Mouse (Mus musculus): ENCODE data around the gene Reep3.

The Reep3 gene

GRCm38 (mm10) chr10:67049621-67050020 lies 47.1 kb downstream of the Reep3 start:
- DNase-seq = no peak

DNA sequence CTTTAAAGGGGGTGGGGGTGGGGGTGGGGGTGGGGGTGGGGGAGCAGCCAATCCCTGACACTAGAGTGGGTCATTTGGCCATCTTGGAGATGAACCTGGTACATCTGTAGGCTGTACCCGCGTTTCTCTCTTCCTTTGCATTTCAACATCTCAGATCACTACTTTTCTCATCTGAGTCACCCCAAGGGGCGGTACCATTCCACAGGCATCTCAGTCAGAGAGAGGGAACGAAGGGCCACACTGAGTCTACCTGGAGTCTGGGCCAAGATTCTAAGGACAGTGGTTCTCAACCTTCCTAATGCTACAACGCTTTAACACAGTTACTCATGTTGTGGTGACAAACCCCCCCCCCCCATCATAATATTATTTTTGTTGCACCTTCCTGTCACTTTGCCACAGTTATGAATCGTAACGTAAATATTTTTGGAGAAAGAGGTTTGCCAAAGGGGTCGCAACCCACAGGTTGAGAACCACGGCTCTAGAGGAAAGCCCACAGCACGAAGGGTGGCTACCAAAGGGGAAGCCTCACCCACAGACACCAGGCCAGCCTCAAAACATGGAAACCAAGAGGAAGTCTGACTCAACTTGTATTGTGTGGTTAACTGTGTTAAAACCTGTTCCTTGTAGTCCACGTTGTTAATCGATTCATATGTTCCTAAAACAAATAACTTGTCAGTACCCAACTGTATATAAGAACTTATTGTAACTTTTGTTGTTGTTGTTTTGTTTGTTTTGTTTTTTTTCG lies 47.7 kb downstream of the Reep3 start:
- DNase-seq = no peak

DNA sequence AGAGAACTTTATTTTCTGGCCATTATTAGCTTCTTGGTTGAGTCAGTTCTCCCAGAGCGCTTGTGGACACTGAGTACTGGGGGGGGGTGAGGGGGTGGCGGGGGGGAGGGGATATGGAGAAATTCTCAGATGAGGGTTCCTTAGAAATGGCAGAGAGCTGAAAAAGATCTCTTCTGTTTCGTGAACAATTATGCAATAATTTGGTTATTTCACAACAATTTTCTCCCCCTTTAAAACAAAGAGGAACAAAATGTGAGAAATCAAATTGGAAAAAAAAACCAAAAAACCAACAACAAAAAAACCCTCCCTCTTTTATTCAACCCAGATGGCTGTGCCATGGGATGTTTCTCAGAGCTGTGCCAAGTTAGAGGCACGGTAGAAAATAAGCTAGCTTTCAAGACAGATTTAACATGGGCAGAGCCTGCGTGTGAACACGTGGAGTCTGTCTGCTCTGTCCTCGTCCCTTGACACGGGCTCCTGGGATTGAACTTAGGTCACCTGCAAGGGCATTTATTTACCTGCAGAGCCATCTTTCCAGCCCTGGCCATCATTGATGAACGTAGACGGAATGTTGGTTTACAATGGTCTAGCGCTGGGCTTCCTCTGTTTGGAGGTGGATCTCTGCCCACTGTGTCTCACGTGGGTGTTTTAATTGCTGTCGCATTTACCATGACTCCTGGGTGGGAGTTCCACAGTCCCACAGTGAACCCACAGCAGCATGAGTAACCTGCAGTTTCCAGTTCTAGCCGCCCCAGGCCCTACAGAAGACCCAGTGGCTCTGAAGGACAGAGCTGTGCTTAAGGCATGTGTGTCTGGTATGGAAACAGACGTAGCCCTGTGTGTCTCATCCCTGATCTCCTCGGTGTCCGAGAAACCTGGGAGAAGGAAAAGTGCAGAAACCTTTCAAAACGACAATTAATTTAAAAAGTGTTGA lies 48.8 kb downstream of the Reep3 start:
- no peak for DNase-seq

- no peak for DNase-seq
Measured at GRCm38 (mm10) chr10:67045192-67045899, 51.4 kb downstream of the Reep3 start.

DNA sequence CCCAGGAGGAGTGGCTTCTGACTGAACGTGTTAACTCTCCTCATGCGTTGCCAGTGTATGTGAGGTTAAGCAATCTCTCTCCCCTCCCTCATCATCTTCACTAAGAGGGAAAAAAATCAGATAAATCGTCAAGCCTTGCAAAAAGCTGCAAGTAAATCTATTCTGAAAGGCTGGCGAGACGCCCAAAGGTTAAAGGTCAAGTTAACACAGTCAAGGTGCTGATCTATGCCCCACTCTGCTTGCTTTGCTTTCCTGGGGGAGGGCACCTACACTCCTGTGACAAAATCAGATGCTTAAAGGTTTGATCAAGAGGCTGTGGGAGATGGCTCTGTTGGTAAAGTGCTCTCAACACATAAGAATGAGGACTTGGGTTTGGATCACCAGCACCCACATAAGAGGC lies 52.4 kb downstream of the Reep3 start:
- no peak for DNase-seq

DNA sequence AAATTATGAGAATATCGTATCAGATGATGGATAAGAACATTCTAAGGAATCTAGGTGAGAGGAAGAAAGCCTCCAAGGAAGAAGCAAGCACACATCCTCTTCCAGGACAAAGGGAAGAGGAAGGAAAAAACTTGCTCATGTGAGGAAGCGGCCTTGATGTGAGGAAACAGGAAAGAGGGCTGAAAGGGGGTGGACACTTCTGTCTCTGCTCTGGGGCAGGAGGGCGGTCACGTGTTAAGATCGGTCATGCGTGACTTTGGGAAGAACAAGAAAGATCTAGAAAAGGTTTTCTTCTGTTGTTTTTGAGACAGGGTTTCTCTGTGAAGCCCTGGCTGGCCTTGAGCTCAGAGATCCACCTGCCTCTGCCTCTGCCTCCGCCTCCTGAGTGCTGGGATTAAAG lies 53.5 kb downstream of the Reep3 start:
- DNase-seq = no peak

DNA sequence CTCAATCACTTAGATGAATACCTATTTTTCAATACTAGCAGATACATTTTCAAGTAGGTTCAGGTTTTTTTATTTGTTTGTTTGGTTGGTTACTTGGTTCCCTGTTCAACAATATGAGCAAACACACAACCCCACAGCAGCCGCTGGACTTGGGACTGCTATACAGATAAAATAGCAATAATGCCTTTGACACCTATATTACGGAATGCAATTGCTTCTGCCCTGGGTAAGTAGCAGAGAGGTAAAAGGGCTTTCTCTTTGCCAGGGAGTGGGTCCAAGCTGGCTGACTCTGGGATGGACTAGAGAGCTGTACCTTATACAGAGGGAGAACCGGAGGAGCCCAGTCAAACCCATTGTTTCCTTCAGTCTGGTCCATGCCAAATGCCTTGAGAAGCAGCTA lies 56.3 kb downstream of the Reep3 start:
- no peak for DNase-seq

DNA sequence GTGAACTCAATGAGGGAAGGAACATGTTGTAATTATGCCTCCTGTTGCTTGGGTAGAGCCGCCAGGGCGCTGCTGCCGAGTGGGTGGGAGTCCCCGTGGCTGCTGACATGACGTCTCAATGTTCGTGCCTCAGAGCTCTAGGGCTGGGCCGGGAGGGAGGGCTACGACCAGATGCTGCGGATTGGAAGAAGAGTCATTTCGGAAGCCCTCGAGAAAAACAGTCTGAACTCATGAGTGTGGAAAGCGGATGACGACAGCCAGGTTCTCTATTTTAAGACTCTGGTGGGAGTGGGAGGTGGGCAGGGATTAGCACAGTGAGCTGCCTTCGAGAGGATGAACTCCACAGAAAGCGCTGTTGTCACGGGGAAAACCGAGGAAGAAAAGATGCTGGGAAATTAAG lies 57.7 kb downstream of the Reep3 start:
- no peak for DNase-seq

- no peak for DNase-seq
Measured at GRCm38 (mm10) chr10:67036542-67036941, 60.2 kb downstream of the Reep3 start.

GRCm38 (mm10) chr10:67036141-67036540 lies 60.6 kb downstream of the Reep3 start:
- DNase-seq = no peak

GRCm38 (mm10) chr10:67031186-67031585 lies 65.6 kb downstream of the Reep3 start:
- no peak for DNase-seq

- DNase-seq = no peak
Measured at GRCm38 (mm10) chr10:67029297-67029696, 67.4 kb downstream of the Reep3 start.

DNA sequence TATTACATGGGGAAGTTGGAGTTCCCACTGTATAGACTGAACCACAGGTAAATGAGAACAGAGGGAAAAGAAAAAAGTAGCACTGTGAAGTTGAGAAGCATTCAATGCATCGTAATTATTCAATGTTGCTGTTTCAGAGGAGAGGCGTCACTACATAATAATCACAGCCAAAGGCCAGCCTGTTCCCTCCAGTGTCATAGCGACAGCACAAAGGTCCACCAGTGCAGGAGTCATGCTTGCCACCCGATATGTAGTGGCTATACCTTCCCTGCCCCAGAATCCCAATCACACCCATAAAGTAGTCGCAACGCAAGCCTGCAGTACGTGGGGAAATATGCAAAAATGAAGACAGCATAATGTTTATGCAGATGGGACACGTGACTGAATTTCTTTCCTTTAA lies 70.4 kb downstream of the Reep3 start:
- no peak for DNase-seq

GRCm38 (mm10) chr10:67025573-67026236 lies 71.0 kb downstream of the Reep3 start:
- no peak for DNase-seq

DNA sequence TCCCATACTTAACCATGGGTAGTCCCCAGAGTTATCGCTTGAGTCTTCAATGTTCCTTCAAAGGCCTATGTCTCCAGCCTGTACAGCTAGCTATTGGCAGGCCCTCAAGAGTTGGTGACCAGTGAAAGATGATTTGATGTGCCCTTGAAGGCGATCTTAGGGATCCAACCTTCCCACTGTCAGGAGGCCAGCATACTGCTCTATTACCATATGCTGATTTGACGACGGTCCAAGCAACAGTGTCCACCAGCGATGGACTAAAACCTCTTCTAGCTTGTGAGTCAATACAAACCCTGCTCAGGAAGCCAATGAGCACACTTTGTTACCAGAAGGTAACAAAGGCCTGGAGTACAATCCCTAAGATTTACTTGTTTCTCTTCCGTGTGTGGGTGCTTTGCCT lies 72.4 kb downstream of the Reep3 start:
- no peak for DNase-seq

GRCm38 (mm10) chr10:67023092-67023491 lies 73.7 kb downstream of the Reep3 start:
- DNase-seq = no peak

DNA sequence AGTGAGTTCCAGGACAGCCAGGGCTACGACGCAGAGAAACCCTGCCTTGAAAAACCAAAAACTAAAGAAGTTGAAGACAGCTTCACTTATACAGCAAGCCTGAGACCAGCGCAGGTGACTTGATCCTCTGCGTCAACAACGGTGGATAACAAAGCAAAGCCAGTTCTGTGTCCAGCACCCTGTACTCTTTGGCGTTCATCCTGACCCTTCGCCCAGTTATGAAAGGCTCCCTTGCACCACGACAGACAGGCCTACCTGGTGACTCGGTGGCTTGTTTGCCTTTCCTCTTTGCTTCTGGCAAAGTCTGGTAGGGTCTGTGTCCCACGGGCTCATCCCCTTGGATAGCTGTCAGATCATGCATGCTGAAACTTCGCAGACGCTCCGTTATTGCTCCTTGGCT lies 75.3 kb downstream of the Reep3 start:
- DNase-seq = no peak

- DNase-seq = no peak
Measured at GRCm38 (mm10) chr10:67018875-67019274, 77.9 kb downstream of the Reep3 start.

- no peak for DNase-seq
Measured at GRCm38 (mm10) chr10:67017891-67018290, 78.9 kb downstream of the Reep3 start.

DNA sequence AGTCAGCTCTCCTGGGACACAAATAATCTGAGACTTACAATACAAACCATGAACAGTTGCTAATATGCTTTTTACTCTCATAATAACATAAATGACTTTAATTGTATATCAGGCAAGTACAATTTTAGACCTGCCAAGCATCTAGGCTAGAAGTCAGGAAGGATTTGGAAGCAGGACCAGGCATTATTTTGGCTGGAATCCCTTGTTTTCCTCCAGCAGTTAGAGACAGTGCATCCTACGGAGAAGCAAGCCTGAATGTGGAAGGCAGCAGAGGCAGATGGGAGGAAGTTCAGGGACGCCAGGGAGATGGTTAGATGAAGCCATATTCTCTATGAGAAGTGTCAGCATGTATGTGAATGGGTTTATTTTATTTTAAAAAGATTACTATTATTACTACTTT lies 79.4 kb downstream of the Reep3 start:
- no peak for DNase-seq

- no peak for DNase-seq
Measured at GRCm38 (mm10) chr10:67016615-67017278, 80.0 kb downstream of the Reep3 start.

DNA sequence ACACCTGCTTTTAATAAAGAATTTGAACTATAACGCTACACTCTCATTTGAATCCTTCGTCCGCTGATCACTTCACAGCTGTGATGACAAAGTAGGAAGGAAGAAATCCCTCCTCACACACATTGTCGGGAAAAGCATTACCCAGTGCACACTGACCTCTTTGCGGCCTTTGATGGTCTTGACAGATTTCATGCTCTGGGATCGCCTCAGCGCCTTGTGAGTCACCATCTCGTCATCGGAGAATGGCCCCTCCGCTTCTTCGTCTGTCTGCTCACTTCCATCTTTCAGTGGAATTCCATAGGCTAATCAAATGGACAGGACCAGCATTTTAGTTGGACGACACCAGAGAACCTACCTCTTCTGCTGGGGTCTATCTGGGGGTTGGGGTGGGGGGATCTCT lies 82.0 kb downstream of the Reep3 start:
- DNase-seq = no peak

Measured in B cell, adult 2 months (primary cell).